Mouse (Mus musculus) limb, embryonic 13.5 days (tissue): ENCODE results near the gene Qpct. TPM values are rescaled to one million over a fixed set of nuclear protein-coding genes. Genes with fewer than 3 reads are reported as not detected.

Experiments
- ATAC-seq: fragments of 200-750 bp; cut with Nextera tagmentation; 2 replicates; pipeline ENCODE4 v1.8.0; 2017; ENCODE audit warnings: low read depth, moderate number of reproducible peaks, moderate TSS enrichment; ENCODE audit not compliant: low FRiP score
- H3K27ac ChIP-seq: fragments of 300-500 bp; sonication (generic); 2 replicates; pipeline ENCODE4 v1.5.1; 2015; ENCODE audit warnings: inconsistent platforms, mild to moderate bottlenecking, moderate library complexity
- H3K27me3 ChIP-seq: fragments of 300-500 bp; sonication (generic); 2 replicates; pipeline ENCODE4 v1.6.1; 2015; ENCODE audit warnings: mild to moderate bottlenecking, inconsistent platforms
- H3K36me3 ChIP-seq: fragments of 300-500 bp; sonication (generic); 2 replicates; pipeline ENCODE4 v1.6.1; 2015; ENCODE audit warnings: inconsistent platforms, mild to moderate bottlenecking, moderate library complexity
- H3K4me1 ChIP-seq: fragments of 300-500 bp; sonication (generic); 2 replicates; pipeline ENCODE4 v1.6.1; 2015; ENCODE audit warnings: inconsistent platforms
- H3K4me2 ChIP-seq: fragments of 300-500 bp; sonication (generic); replicated peaks from 2 replicates; pipeline ENCODE4 v1.6.1; 2015; ENCODE audit warnings: inconsistent platforms, mild to moderate bottlenecking, moderate library complexity
- H3K4me3 ChIP-seq: fragments of 300-500 bp; sonication (generic); 2 replicates; pipeline ENCODE4 v1.5.1; 2015; ENCODE audit warnings: moderate library complexity, mild to moderate bottlenecking, inconsistent platforms
- H3K9ac ChIP-seq: fragments of 300-500 bp; sonication (generic); 2 replicates; pipeline ENCODE4 v1.6.1; 2015; ENCODE audit warnings: mild to moderate bottlenecking, inconsistent platforms
- H3K9me3 ChIP-seq: fragments of 300-500 bp; sonication (generic); 2 replicates; pipeline ENCODE4 v1.6.1; 2016; ENCODE audit warnings: inconsistent platforms
- WGBS: fragments of 180-500 bp; shearing (Covaris S2); methylation state at CpG from one replicate; pipeline ENCODE4 v1.1.7; 2015; 5-methylcytosine and 5-hydroxymethylcytosine counted together
- polyA plus RNA-seq: library from polyadenylated mRNA; unstranded; fragments of >200 nt; fragmentation: Nextera tagmentation; extraction: Ambion mirVana; gene quantifications from 2 replicates; pipeline ENCODE4 v1.2.1, GENCODE M21; 2015

Qpct gene
- polyA plus RNA-seq, 1 experiment from 2014 or later, result 4.1 TPM

DNA sequence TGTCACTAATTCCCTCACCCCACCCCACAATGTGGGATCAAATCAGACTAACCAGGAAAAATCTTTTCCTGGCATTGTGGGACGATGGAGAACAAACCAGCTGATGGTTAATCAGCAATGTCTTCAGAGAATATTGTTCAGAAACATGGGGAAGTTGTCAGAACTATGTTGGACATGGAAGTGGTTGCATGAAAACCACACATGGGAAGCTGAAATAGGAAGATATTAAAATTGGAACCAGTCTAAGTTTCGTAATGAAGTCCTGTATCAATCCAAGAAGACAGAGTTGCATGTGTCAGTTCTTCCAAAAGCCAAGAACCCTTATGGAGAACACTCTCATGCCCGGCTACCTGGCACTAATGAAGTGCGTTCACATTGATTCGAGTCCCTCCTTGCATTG is 20.1 kb upstream of the Qpct start:
- WGBS, result 84% methylated on average over 5 of the region's 5 CpGs
- H3K9me3 ChIP-seq, result no peaks in the 10 kb centered on the region
- H3K4me3 ChIP-seq, result no peak overlapping the region
- H3K27ac ChIP-seq, result no peak overlapping the region
- no peak for ATAC-seq
- no peaks in the 10 kb centered on the region for H3K27me3 ChIP-seq
- H3K36me3 ChIP-seq, result no peaks in the 10 kb centered on the region
- no peaks in the 10 kb centered on the region for H3K4me1 ChIP-seq
- H3K9ac ChIP-seq, result no peak overlapping the region
- H3K4me2 ChIP-seq, result no peak overlapping the region

DNA sequence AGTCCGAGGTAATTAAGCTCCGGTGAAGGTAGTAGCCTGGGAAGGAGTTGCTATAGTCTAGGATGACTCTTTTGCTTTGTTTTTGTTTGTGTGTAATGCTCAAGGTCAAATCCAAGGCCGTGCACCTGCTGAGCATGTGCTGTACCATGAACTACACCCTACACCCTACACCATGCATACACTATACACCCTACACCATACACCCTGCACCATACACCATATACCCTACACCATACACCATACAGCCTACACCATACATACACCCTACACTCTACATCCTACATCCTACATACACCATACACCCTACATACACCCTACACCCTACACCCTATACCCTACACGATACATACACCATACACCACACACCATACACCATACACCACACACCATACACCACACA is 18.9 kb upstream of the Qpct start:
- no peak overlapping the region for H3K4me2 ChIP-seq
- no peak for ATAC-seq
- no peaks in the 10 kb centered on the region for H3K4me1 ChIP-seq
- H3K27ac ChIP-seq, result no peak overlapping the region
- H3K9me3 ChIP-seq, result no peaks in the 10 kb centered on the region
- H3K27me3 ChIP-seq, result no peaks in the 10 kb centered on the region
- no peaks in the 10 kb centered on the region for H3K36me3 ChIP-seq
- 81% methylated on average over 4 of the region's 4 CpGs for WGBS
- H3K9ac ChIP-seq, result no peak overlapping the region
- no peak overlapping the region for H3K4me3 ChIP-seq

DNA sequence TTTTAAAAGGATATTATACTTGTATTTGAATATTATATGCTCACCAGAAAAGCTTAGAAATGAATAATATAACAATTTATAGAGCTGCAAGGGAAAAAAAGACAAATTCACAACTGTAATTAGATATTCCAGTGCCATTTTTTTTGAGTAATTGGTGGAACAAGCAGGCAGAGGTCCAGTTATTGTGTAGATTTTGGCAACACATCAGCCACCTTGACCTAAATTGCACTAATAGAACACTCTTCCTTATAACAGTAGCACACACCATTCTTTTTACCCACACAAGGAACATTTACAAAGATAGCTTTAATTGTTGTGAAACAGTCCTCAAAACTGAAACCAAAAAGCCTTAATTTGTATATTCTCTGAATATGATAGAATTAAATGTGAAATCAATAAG is 12.0 kb upstream of the Qpct start:
- Histone ChIP-seq H3K9ac (no peak overlapping the region), H3K36me3 (no peaks in the 10 kb centered on the region), H3K9me3 (no peaks in the 10 kb centered on the region), H3K27ac (no peak overlapping the region), H3K4me3 (no peak overlapping the region), H3K4me2 (no peak overlapping the region), H3K27me3 (no peaks in the 10 kb centered on the region), H3K4me1 (no peaks in the 10 kb centered on the region)
- no peak for ATAC-seq

DNA sequence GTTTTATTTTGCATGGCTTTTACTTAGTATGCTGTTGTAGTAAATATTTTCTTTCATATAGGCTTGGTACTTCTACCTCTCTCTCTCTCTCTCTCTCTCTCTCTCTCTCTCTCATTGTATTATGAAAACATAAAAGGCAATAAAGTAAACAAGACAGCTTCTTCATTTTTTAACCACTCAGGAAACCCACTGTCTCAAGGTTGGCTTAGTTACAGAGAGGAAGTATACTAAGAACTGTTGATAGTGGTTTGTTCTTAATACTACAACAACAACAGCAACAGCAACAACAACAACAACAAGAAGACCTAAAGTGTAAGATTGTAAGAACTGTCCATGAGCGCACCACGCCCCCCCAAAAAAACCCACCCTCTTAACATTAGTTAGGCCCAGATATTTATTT is 8.0 kb upstream of the Qpct start:
- Histone ChIP-seq H3K27ac (no peak overlapping the region), H3K27me3 (no peaks in the 10 kb centered on the region), H3K4me2 (no peak overlapping the region), H3K36me3 (no peaks in the 10 kb centered on the region), H3K9me3 (no peaks in the 10 kb centered on the region), H3K4me1 (no peaks in the 10 kb centered on the region), H3K4me3 (no peak overlapping the region), H3K9ac (no peak overlapping the region)
- WGBS, result 93% methylated on average over 2 of the region's 2 CpGs
- no peak for ATAC-seq

DNA sequence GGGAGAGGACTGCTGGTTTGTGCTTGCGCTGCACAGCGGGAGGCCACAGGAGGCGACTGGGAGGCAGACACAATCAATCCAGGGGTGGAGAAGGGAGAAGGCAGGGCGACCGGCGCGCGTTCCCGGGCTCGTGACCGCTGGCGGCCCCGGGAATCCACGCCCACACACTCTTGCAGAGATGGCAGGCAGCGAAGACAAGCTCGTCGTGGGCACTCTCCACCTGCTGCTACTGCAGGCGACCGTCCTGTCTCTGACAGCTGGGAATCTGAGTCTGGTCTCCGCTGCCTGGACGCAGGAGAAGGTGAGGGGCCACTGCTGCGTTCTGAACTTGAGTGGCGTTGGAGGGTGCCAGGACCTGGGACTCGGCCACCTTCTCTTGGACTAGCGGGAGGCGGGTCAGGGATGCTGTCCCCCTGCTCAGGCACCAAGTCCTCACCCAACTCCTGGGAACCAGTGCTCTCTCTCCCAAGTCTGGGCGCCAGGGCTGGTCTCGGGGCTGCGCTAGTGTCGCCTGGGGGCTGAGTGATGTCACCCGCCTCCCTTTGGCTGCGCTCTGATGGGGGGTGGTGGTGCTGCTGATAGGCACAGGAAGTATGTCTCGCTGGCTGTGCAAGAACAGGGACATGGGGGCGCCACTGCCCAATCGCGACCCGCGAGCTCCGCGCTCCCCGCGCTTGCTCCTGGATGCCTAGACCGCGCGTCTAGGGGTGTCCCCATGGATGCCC is 544 bp downstream of the Qpct start:
- H3K9me3 ChIP-seq, result no peaks in the 10 kb centered on the region
- H3K9ac ChIP-seq, result peak overlapping the region; percentile 63
- peak; percentile 64 for ATAC-seq
- peak overlapping the region; percentile 57 for H3K4me3 ChIP-seq
- under 1% methylated on average over 45 of the region's 45 CpGs for WGBS
- no peak overlapping the region for H3K27ac ChIP-seq
- no peaks in the 10 kb centered on the region for H3K36me3 ChIP-seq
- H3K27me3 ChIP-seq, result peaks cover 29% of the 10 kb centered on the region
- H3K4me1 ChIP-seq, result no peaks in the 10 kb centered on the region; the same call in 1 of the 2 replicates
- H3K4me2 ChIP-seq, result peak overlapping the region; percentile 98

DNA sequence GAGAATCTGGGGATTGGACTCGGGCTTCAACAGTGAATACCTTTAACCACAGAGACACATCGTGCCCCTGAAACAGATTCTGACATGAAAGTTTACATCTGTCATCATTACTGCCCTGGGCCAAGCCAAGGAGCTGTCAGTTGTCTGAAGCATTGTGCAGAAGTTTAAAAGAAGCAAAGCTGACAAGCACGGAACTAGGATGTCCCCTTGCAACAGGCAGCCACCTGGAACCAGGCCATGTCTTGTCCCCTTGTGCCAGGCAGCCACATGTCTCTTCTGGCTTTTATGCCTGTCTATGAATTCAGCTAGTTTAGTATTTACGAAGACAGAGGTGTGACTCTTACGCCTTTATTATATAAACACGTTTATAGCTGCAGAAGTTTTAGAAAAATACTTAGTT is 6.6 kb downstream of the Qpct start:
- H3K9me3 ChIP-seq, result no peaks in the 10 kb centered on the region
- ATAC-seq, result no peak
- H3K4me1 ChIP-seq, result 0 out of 2 replicates have a peak, but pooled peaks cover 3% of the 10 kb centered on the region
- peaks cover 15% of the 10 kb centered on the region for H3K27me3 ChIP-seq
- H3K4me3 ChIP-seq, result no peak overlapping the region
- no peak overlapping the region for H3K27ac ChIP-seq
- H3K9ac ChIP-seq, result no peak overlapping the region
- H3K36me3 ChIP-seq, result no peaks in the 10 kb centered on the region
- no peak overlapping the region for H3K4me2 ChIP-seq
- 66% methylated on average over 6 of the region's 6 CpGs for WGBS

DNA sequence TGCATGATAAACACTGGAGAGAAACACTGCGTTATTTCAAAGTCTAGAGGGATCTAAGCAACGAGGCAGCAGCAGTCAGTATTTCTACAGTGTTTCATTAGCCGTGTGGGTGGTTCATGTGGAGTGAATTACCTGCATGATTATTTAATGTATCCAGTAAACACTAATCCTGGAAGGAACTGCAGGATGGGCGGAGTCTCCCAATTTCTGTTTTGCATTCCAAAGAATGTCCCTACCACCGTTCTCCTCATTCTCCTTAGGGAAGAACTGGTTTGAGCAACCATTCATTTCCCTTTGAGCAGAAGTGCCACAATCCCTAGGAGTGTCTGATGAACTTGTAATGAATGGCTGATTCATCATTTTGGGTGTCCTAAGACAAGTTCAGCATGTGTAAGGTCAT is 8.5 kb downstream of the Qpct start:
- Histone ChIP-seq H3K4me3 (no peak overlapping the region), H3K9me3 (no peaks in the 10 kb centered on the region), H3K4me1 (0 out of 2 replicates have a peak, but pooled peaks cover 3% of the 10 kb centered on the region), H3K9ac (no peak overlapping the region), H3K27me3 (peaks cover 3% of the 10 kb centered on the region; the same call in 1 of the 2 replicates), H3K36me3 (no peaks in the 10 kb centered on the region), H3K4me2 (no peak overlapping the region), H3K27ac (no peak overlapping the region)
- no peak for ATAC-seq
- WGBS, result 46% methylated on average over 5 of the region's 5 CpGs

DNA sequence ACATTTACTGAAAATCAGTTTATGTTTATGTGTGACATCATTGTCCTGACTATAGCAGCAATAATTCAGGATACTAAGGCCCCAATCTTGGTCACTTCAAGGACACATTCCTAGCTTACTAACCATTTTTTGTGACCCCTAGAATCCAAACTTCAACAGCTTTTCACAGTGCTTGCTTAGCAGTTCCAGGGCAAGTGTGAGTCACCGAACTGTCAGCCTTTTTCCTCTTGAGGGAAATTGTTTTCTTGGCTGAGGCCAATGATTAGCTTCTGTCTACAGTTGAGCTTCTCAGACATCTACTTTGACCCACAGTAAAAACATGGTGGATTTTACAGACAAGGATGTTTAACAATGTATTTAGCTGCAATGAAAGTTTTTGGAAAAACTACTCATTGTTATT is 12.5 kb downstream of the Qpct start:
- Histone ChIP-seq H3K27ac (no peak overlapping the region), H3K36me3 (no peaks in the 10 kb centered on the region), H3K4me2 (no peak overlapping the region), H3K9me3 (no peaks in the 10 kb centered on the region), H3K27me3 (no peaks in the 10 kb centered on the region), H3K4me3 (no peak overlapping the region), H3K9ac (no peak overlapping the region), H3K4me1 (peaks cover 7% of the 10 kb centered on the region; the same call in 1 of the 2 replicates)
- no peak for ATAC-seq
- 81% methylated on average over 1 of the region's 1 CpGs for WGBS

DNA sequence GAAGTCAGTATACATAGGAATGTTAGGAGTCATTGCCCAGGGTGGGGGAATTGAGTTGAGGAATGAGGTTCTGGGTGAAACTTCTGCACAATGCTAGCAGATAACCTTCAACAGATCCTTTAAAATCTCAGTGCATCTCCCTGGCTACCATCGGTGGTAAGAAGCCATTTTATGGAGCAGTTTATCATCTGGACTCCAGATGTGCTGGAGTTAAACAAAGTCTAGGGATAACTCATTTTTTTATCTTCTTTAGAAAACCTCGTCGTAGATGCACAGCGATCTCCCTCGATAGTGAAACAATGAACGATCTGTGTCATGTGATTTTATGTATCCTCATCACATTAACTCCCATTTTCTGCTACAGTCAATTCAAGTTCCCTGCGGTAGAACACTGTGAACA is 16.9 kb downstream of the Qpct start:
- no peak overlapping the region for H3K4me3 ChIP-seq
- peak; percentile 15; the same call in 1 of the 2 replicates for ATAC-seq
- peak overlapping the region; percentile 75 for H3K27ac ChIP-seq
- H3K36me3 ChIP-seq, result no peaks in the 10 kb centered on the region
- no peak overlapping the region for H3K4me2 ChIP-seq
- no peaks in the 10 kb centered on the region for H3K27me3 ChIP-seq
- no peak overlapping the region for H3K9ac ChIP-seq
- 45% methylated on average over 7 of the region's 7 CpGs for WGBS
- peaks cover 14% of the 10 kb centered on the region; the same call in 1 of the 2 replicates for H3K4me1 ChIP-seq
- H3K9me3 ChIP-seq, result no peaks in the 10 kb centered on the region

DNA sequence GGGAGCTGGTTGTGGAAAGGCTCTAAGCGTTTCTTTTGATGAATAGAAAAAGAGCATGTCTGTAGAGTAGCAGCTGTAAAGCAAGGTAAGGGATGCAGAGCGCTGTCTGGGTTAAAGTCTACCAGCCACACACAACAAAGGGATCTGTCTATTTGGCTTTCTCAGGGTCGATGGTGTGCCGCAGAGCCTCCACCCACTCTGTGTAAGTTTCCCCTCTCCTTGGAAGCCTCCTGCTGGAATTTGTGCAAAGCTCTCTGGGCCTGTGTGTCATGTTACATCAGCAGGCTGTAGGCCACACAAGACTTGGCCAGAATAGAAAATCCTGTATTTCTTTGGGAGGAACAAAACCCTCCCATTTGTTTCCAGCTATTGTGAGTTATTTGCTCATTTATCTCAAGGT is 17.3 kb downstream of the Qpct start:
- no peak overlapping the region for H3K9ac ChIP-seq

DNA sequence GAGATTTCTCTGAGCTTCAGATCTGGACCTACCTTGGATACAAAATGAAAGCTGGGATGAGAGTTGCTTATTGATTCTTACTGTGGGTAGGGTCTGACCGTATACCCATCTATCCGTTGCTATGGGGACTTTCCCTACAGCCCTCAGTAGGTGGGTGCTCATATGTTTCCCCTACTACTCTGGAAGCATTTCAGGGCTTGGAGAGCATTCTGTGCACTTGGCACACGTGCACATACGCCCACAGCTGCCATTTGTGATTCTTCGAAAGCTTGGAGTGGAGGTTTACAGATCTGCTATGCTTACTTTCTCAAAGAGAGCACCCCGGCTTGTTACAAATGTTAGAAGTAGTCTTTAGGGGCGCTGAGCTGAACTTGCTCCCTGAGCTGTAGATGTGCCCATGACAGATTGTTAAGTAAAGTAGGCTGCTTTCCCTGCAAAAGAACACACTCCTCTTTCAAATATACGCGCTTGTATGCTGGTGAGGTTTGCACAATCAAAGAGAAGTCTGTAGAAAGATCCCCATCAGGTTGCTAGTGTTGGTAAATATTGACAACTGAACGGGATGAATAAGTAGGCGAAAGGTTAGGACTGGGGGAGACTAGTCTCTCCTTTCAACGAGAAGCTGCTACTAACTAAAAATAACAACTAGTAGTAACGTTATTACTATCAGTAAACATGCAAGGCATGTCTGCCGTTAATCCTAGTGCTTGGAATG is 18.2 kb downstream of the Qpct start:
- 86% methylated on average over 14 of the region's 14 CpGs for WGBS
- no peak for ATAC-seq
- H3K36me3 ChIP-seq, result no peaks in the 10 kb centered on the region
- peaks cover 14% of the 10 kb centered on the region; the same call in 1 of the 2 replicates for H3K4me1 ChIP-seq
- no peak overlapping the region for H3K9ac ChIP-seq
- H3K4me2 ChIP-seq, result no peak overlapping the region
- no peaks in the 10 kb centered on the region for H3K9me3 ChIP-seq
- no peak overlapping the region for H3K4me3 ChIP-seq
- no peaks in the 10 kb centered on the region for H3K27me3 ChIP-seq
- H3K27ac ChIP-seq, result no peak overlapping the region

More for the DNA sequence above, 17.3 kb downstream of the Qpct start:
- H3K4me1 ChIP-seq, result peaks cover 14% of the 10 kb centered on the region; the same call in 1 of the 2 replicates
- no peaks in the 10 kb centered on the region for H3K27me3 ChIP-seq
- no peak overlapping the region for H3K4me2 ChIP-seq
- no peaks in the 10 kb centered on the region for H3K9me3 ChIP-seq
- WGBS, result 31% methylated on average over 4 of the region's 4 CpGs
- no peak overlapping the region for H3K4me3 ChIP-seq
- peak; percentile 67 for ATAC-seq
- peak overlapping the region; percentile 75 for H3K27ac ChIP-seq
- no peaks in the 10 kb centered on the region for H3K36me3 ChIP-seq

DNA sequence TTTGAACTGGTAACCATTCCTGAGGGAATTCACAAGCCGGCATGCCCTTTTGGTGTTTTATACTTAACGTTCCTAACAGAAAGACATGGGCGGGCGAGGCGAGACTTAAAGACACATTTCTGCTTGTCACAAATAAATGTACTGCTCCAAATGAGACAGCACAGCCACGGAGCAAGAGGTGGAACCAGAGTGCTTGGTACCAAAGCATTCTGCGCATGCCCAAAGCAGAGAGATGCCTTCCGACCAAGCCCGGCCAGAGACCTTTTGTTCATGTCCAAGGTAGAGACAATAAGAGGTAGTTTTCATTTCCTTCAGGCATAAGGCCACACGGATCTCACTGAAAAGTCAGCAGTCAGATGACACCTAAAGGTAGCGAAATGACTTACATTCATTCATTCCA is 20.2 kb downstream of the Qpct start:
- H3K27ac ChIP-seq, result no peak overlapping the region
- H3K27me3 ChIP-seq, result no peaks in the 10 kb centered on the region
- no peak for ATAC-seq
- 69% methylated on average over 11 of the region's 11 CpGs for WGBS
- H3K4me1 ChIP-seq, result peaks cover 14% of the 10 kb centered on the region; the same call in 1 of the 2 replicates
- no peaks in the 10 kb centered on the region for H3K9me3 ChIP-seq
- H3K4me3 ChIP-seq, result no peak overlapping the region
- no peak overlapping the region for H3K9ac ChIP-seq
- H3K4me2 ChIP-seq, result no peak overlapping the region
- H3K36me3 ChIP-seq, result no peaks in the 10 kb centered on the region
